Mouse (Mus musculus) left cerebral cortex, adult 18-20 months (tissue): ENCODE measurements at regions not wholly inside any gene's neighbourhood (a gene's known extent, or its start where the extent isn't known, plus 50 kb on each side); places are given as distances from the start of the nearest gene placed in this dataset.
A peak's percentile ranks its signal among the peaks of the same experiment; 100 is the strongest.
"Not testable (repeated sequence)": the region's sequence is repeated elsewhere in the genome, so short reads cannot be mapped to it uniquely, and the experiment has no call there.

Source experiments
- DNase-seq, 2 experiments: peaks; one replicate each; pipeline ENCODE4 v3.0.0; 2021 to 2022; ENCODE audit warnings: low spot score in 2 of 2, mixed read lengths in 1 of 2

DNA sequence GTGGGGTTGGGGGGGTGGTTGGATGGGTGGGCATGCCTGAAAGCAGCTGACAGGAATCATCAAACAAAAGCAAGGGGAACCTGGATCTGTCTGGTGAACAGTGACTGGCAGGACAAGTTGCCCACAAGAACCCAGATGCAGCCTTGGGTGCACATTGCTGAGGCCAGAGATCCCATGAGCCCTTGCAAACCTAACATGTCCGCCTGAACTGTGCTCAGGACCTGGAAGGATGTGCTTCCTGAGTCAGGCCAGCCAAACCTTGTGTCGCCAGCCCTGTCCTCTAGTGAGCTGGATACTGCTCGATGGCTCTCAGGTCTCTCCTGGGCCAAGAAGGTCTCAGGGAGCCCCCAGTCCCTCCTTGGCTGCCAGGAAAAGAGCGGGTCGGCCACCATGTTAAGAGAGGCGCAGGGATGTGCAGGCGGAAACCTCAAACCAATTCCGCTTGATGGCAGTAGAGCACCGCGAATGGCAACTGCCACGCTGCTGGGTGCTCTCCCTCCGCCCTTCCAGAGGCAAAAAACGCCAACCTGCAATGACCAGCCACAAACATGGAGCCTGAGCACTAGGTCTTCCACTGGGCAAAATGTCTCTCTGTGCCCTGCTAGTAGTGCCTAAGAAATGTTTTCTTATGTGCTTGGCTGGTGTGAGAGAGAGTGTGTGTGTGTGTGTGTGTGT lies 140.2 kb downstream of the Pls3 start:
- peak in 1 of 2 experiments; percentile 77 for DNase-seq

DNA sequence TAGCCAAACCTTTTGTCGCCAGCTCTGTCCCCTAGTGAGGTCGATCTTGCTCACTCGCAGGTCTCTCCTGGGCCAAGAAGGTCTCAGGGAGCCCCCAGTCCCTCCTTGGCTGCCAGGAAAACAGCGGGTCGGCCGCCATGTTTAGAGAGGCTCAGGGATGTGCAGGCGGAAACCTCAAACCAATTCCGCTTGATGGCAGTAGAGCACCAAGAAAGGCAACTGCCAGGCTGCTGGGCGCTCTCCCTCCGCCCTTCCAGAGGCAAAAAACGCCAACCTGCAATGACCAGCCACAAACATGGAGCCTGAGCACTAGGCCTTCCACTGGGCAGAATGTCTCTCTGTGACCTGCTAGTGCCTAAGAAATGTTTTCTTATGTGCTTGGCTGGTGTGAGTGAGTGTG lies 141.3 kb downstream of the Pls3 start:
- peak in 1 of 2 experiments; percentile 88 for DNase-seq

DNA sequence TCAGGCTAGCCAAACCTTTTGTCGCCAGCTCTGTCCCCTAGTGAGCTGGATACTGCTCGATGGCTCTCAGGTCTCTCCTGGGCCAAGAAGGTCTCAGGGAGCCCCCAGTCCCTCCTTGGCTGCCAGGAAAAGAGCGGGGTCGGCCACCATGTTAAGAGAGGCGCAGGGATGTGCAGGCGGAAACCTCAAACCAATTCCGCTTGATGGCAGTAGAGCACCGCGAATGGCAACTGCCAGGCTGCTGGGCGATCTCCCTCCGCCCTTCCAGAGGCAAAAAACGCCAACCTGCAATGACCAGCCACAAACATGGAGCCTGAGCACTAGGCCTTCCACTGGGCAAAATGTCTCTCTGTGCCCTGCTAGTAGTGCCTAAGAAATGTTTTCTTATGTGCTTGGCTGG lies 145.2 kb downstream of the Pls3 start:
- peak in 1 of 2 experiments; percentile 60 for DNase-seq

GRCm38 (mm10) chrX:75728507-75728906 lies 146.5 kb downstream of the Pls3 start:
- peak in 1 of 2 experiments; percentile 45 for DNase-seq

DNA sequence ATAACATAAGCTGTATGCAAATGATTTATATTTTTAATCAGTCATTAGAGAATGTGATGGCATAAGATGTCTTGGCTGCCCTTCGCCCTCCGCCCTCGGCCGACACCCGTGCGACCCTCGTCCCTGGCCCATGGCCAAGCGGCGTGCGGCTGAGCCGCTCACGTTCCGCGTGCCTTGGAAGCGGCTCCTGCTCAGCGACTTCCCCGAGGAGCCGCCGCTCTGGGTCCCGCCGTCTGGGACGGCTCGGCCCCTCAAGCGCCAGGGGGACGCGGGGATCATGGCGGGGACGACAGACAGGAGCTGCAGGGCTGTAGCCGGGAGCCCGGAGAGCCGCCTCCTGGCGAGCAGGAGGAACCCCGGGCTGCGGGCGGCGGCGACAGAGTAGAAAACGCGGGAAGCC lies 145.5 kb upstream of the Rab39b start:
- DNase-seq, result not testable (repeated sequence)

DNA sequence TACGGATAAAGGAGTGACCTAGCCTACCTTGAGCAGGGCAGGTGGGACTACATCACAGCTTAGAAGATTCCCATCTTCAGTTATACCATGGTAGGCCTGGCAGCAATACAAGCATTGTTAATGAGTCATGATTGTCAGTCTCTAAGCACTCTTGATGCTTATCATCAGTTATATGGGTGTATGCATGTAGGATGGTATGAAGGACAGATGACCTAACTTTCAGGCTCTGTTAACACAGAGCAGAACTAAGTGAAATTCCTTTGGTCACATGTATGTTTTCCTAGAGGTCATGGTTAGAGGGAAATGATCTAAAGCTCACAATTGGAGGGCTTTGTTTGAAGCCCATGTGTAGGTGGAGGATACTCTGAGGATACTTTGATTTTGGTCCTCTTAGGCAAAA lies 121.9 kb upstream of the Rab39b start:
- DNase-seq, result no peak

GRCm38 (mm10) chrX:75675271-75675670 lies 97.2 kb upstream of the Rab39b start:
- DNase-seq, result not testable (repeated sequence)

DNA sequence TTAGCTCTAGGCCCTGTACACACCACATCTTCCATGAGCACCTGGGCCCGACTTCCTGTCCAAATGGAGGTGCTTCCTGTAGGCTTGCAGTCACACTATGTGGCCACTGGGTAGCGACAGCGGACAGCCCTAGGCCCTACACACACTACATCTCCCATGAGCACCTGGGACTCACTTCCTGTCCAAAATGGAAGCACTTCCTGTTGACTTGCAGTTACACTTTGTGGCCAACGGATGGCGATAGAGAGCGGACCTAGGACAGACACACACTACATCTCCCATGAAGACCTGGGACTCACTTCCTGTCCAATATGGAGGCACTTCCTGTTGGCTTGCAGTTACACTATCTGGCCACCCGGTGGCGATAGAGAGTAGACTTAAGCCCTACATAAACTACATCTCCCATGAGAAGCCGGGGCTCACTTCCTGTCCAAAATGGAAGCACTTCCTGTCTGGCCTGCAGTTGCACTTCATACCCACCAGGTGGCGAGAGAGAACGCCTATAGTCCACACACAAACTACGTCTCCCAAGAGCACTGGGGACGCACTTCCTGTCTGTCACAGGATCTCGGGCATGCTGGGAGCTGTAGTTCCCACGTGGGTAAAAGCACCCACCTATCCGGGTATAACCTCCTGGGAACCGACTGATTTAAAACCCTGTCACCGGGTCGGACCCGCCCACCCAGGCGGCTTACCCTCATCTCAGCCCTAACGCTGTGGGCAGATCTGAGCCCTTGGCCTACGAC lies 96.1 kb upstream of the Rab39b start:
- peak; percentile 92 to 94 for DNase-seq

- DNase-seq, result no peak
Observed at GRCm38 (mm10) chrX:75673586-75673919, 95.5 kb upstream of the Rab39b start.

DNA sequence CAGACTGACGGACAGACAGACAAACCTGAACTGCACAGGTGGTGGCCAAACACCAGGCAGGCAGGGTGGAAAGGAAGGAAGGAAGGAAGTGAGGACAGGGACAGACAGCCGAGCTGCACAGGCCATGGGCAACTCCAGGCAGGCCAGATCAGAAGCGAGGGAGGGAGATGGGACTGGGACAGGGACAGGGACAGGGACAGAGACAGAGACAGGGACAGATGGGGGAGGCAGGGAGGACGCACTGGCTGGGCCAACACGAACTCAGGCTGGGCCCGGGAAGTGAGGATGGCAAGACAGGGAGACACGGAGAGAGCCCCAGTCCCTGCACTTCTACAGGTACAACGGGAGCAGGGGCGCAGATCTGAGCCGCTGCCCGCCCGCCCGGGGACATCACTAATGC lies 94.9 kb upstream of the Rab39b start:
- no peak for DNase-seq

GRCm38 (mm10) chrX:75667636-75668035 lies 89.6 kb upstream of the Rab39b start:
- DNase-seq, result no peak

DNA sequence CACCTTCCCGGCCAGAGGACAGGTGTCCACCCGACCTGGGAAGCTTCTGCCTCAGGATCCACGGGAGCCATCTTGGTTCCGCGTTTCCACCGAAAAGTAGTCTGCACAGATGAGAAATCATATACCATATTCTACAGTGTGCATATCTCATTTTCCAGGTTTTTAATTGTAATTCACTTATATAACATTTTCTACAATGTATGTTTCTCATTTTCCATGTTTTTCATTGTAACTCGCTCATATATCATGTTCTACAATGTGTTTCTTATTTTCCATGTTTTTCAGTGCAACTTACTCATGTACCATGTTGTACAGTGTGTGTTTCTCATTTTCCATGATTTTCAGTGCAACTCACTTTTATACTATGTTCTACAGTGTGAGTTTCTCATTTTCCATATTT lies 65.4 kb upstream of the Rab39b start:
- DNase-seq, result no peak
